Mouse (Mus musculus) liver, embryonic 11.5 days (tissue): ENCODE data around the gene Nrxn3. TPM values are rescaled to one million over a fixed set of nuclear protein-coding genes. Genes with fewer than 3 reads are reported as not detected.

Experiments
- ATAC-seq: fragments of 200-750 bp; cut with Nextera tagmentation; replicated peaks from 2 replicates; pipeline ENCODE4 v1.8.0; 2017; ENCODE audit warnings: moderate number of reproducible peaks, mild to moderate bottlenecking, moderate TSS enrichment, moderate library complexity; ENCODE audit not compliant: low FRiP score
- DNase-seq: peaks from one replicate; pipeline ENCODE4 v3.0.0-alpha.2; 2017; ENCODE audit warnings: low spot score
- H3K27ac ChIP-seq: fragments of 300-500 bp; sonication (generic); 2 replicates; pipeline ENCODE4 v1.5.1; 2014; ENCODE audit warnings: mild to moderate bottlenecking, low read depth, low read length, control low read depth
- H3K27me3 ChIP-seq: fragments of 300-500 bp; sonication (generic); replicated peaks from 2 replicates; pipeline ENCODE4 v1.6.1; 2014; ENCODE audit warnings: low read length, mixed read lengths; ENCODE audit not compliant: control insufficient read depth, insufficient read depth
- H3K36me3 ChIP-seq: fragments of 300-500 bp; sonication (generic); 2 replicates; pipeline ENCODE4 v1.6.1; 2014; ENCODE audit warnings: mild to moderate bottlenecking, low read length, moderate library complexity, mixed read lengths; ENCODE audit not compliant: control insufficient read depth, insufficient read depth
- H3K4me1 ChIP-seq: fragments of 300-500 bp; sonication (generic); replicated peaks from 2 replicates; pipeline ENCODE4 v1.6.1; 2014; ENCODE audit warnings: low read length, mixed read lengths; ENCODE audit not compliant: control insufficient read depth, insufficient read depth
- H3K4me2 ChIP-seq: fragments of 300-500 bp; sonication (generic); 2 replicates; pipeline ENCODE4 v1.6.1; 2014; ENCODE audit warnings: mild to moderate bottlenecking, control low read depth, moderate library complexity
- H3K4me3 ChIP-seq: fragments of 300-500 bp; sonication (generic); 2 replicates; pipeline ENCODE4 v1.5.1; 2014; ENCODE audit warnings: low read depth, low read length, control low read depth
- H3K9ac ChIP-seq: fragments of 300-500 bp; sonication (generic); 2 replicates; pipeline ENCODE4 v1.6.1; 2014; ENCODE audit warnings: low read depth, low read length, control low read depth
- H3K9me3 ChIP-seq: fragments of 300-500 bp; sonication (generic); 2 replicates; pipeline ENCODE4 v1.6.1; 2016; ENCODE audit warnings: low read length, inconsistent platforms, mixed read lengths; ENCODE audit not compliant: control insufficient read depth
- WGBS: fragments of 180-500 bp; shearing (Covaris S2); extraction: QIAGEN DNeasy Blood & Tissue Kit; methylation state at CpG from one replicate; pipeline ENCODE4 v1.1.7; 2014; 5-methylcytosine and 5-hydroxymethylcytosine counted together
- polyA plus RNA-seq: library from polyadenylated mRNA; unstranded; fragments of >200 nt; fragmentation: Nextera tagmentation; extraction: Ambion mirVana; gene quantifications from 2 replicates; pipeline ENCODE4 v1.2.1, GENCODE M21; 2014

Nrxn3 gene
- polyA plus RNA-seq, 1 experiment from 2014 or later = 3.3 TPM

DNA sequence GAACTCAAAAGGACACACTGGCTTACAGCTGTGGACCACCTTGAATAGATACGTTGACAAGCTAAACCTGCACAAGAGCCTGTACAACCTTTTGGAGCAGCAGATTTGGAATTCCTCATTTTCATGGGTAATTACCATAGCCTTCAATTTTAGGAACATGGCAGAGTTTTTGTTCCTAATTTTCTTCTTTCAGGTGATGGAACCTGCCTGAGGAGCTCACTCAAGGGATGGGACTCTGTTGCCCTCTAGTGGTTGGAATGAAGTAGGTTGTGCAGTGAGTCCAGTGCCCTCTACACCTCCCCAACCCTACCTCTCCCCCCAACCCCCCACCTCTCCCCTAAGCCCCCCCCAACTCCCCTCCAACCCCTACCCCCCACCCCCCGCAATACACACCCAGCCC is 411.7 kb downstream of the Nrxn3 start:
- H3K9me3 ChIP-seq = no peaks in the 10 kb centered on the region
- H3K27me3 ChIP-seq = no peaks in the 10 kb centered on the region
- H3K4me1 ChIP-seq = no peaks in the 10 kb centered on the region
- no peak for DNase-seq
- no peaks in the 10 kb centered on the region for H3K36me3 ChIP-seq
- H3K27ac ChIP-seq = no peak overlapping the region
- H3K4me2 ChIP-seq = no peak overlapping the region
- H3K4me3 ChIP-seq = no peak overlapping the region
- WGBS = 86% methylated on average over 2 of the region's 2 CpGs
- no peak overlapping the region for H3K9ac ChIP-seq
- peak; percentile 61 for ATAC-seq

DNA sequence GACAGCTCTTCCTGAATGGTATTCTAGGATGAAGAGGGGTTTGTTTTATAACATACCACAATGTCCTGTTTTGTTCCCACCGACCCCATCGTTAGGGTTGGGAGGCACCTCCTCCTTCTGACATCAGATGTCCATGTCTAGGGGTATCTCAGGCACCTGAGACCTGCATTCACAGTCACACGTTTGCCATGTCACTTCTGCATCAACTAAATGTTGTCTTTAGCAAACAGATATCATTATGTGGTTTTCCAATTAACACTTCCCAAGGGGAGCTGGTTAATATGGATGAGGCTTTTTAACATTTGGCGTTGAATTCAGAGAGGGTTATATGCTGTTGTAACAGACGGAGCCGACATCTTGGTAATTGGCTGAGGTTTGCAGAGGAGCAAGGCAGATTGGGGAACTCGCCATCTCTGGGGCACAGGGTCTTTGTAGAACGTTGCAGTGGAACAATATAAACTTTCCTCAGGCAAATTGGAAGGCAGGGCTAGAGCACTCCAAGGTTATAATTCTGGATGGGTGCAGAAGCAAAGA is 412.2 kb downstream of the Nrxn3 start:
- H3K9me3 ChIP-seq = no peaks in the 10 kb centered on the region
- no peak overlapping the region for H3K4me3 ChIP-seq
- H3K27me3 ChIP-seq = no peaks in the 10 kb centered on the region
- no peak overlapping the region for H3K9ac ChIP-seq
- DNase-seq (no peak), ATAC-seq (no peak)
- H3K4me2 ChIP-seq = no peak overlapping the region
- no peak overlapping the region for H3K27ac ChIP-seq
- no peaks in the 10 kb centered on the region for H3K4me1 ChIP-seq
- 70% methylated on average over 8 of the region's 8 CpGs for WGBS
- no peaks in the 10 kb centered on the region for H3K36me3 ChIP-seq

DNA sequence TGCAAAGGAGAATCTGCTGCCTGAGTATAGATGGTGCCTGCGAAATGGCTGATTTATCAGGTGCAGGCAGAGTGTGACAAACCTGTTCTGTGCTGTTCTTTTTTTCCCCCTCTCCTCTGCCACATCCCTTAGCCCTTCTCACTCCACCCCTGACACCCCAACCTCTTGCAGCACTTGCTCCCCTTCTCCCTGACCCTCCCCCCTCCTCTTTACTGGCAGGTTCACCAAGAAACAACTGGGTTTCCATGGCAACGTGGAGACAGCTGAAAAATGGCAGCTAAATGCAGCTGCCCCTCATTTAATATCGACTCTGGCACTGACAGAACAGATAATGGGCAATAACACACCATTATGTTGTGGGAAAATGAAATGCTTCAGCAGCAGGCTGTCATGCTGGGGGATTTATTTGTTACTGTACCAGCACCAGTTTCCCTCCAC is 426.3 kb downstream of the Nrxn3 start:
- Histone ChIP-seq H3K9me3 (no peaks in the 10 kb centered on the region), H3K4me1 (no peaks in the 10 kb centered on the region), H3K27me3 (no peaks in the 10 kb centered on the region), H3K4me2 (no peak overlapping the region), H3K27ac (no peak overlapping the region), H3K36me3 (no peaks in the 10 kb centered on the region), H3K4me3 (no peak overlapping the region), H3K9ac (no peak overlapping the region)
- ATAC-seq = no peak
- no peak for DNase-seq
- WGBS = 33% methylated on average over 3 of the region's 3 CpGs

DNA sequence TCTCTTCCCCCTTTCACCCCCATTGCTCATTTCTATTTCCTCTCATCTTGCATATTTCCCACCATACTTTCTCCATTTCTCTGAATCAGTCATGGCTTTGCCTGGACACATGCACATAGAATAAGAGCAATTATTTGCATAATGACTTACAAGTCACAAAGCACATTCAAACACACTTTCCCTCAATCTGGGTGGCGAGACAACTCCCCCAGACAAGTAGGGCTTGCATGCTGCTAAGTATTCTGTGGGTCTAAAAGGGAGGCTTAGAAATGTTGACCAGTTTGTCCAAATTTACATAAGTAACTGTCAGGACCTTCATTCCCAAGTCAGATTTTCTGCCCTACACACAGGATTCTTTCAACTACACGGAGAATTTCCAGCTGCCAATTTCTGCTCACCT is 426.8 kb downstream of the Nrxn3 start:
- no peaks in the 10 kb centered on the region for H3K36me3 ChIP-seq
- H3K27me3 ChIP-seq = no peaks in the 10 kb centered on the region
- no peak overlapping the region for H3K4me3 ChIP-seq
- 64% methylated on average over 2 of the region's 2 CpGs for WGBS
- H3K9me3 ChIP-seq = no peaks in the 10 kb centered on the region
- ATAC-seq (no peak), DNase-seq (no peak)
- H3K4me1 ChIP-seq = no peaks in the 10 kb centered on the region
- H3K9ac ChIP-seq = no peak overlapping the region
- no peak overlapping the region for H3K4me2 ChIP-seq
- no peak overlapping the region for H3K27ac ChIP-seq

DNA sequence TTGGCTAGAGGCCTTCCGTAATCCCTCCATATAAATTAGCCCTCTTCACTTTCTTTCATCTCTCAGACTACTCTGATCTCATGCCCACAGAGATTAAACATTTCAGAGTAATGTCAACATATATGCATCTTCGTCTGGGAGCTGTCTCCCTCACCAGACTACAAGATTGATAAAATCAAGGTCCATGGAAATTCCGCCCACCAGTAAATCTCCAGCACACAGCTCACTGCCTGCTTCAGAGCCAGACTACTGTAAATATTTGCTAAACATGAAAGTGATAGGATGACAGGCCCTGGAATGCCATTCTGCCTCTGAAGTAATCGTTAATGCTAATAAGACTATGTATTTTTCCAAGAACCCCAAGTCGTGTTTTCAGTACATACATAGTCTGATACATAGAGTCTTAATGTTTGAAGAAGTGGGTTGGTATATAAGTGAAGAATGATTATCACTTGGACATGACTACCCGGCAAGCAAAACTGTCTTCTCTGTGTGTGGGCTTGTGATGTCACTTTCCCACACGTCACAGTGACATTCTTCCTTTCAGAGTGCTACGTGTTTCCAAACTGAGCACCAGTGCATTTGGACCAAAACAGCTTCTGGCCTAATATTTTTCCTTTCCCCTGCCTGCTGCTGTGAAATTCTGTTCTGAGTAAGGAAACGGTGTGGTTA is 433.5 kb downstream of the Nrxn3 start:
- H3K27me3 ChIP-seq = no peaks in the 10 kb centered on the region
- ATAC-seq (no peak; the same call in 1 of the 2 replicates), DNase-seq (no peak)
- no peak overlapping the region for H3K27ac ChIP-seq
- no peak overlapping the region for H3K9ac ChIP-seq
- no peaks in the 10 kb centered on the region for H3K36me3 ChIP-seq
- 57% methylated on average over 9 of the region's 9 CpGs for WGBS
- no peaks in the 10 kb centered on the region for H3K9me3 ChIP-seq
- no peak overlapping the region for H3K4me3 ChIP-seq
- H3K4me1 ChIP-seq = no peaks in the 10 kb centered on the region
- no peak overlapping the region for H3K4me2 ChIP-seq

DNA sequence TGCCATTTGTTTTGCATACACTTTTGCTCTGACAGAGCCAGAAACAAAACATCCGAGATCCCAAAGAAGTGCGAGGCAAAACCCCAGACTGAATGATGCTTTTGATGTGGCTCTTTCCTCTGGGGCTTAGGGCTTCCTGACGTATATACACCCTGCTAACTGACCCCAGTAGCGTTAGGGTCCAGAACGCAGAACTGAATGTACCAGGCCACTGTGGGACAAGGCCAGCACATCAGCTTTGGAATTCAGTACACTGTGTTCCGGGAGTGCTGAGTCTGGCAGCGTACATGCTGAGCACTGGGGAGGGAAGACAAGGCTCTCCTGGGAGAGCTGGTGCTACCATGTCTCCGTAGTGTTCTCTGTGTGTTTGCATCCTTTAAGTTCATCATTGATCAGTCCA is 436.7 kb downstream of the Nrxn3 start:
- H3K4me1 ChIP-seq = no peaks in the 10 kb centered on the region
- DNase-seq (no peak), ATAC-seq (no peak)
- H3K9me3 ChIP-seq = no peaks in the 10 kb centered on the region
- no peak overlapping the region for H3K4me3 ChIP-seq
- H3K27me3 ChIP-seq = no peaks in the 10 kb centered on the region
- H3K27ac ChIP-seq = no peak overlapping the region
- 72% methylated on average over 8 of the region's 8 CpGs for WGBS
- H3K36me3 ChIP-seq = no peaks in the 10 kb centered on the region
- H3K9ac ChIP-seq = no peak overlapping the region
- H3K4me2 ChIP-seq = no peak overlapping the region

DNA sequence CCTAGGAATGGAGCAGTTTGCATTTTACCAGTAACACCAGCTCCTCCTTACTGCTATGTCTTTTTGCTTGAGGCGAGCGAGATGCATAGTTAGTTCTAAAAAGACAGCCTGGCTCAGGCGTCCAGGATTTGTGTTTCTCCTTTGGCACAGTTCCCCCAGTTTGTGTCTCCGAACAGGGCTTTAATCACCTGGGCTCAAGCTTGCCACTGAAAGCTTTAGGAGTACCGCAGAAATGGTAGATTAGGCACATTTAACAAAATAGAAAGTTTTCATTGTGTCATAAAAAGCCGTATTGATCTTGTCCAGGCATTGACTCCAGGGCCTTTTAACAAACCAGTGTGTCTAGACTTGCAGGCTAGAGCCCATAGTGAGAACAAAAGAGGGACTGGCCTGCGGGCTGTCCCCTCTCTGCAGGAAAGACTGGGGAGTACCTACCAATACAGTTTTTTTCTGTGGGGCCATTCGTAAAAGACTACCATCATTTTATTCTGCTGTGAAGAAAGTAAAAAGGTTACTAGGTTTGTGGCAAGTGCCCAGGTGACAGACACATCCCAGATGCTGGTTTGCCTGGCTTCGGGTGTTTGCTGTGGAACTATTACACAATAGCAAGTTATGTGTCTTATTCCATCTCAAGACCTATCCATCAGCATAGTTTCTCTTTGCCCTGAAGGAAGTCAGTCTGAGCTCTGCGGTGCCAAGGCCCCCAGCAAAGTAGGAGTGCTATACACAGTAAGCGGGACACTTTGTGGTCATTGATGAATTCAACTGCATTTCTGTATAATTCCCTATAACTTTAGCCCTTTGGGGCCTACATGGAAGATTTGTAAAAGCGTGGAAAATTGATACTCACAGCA is 451.9 kb downstream of the Nrxn3 start:
- Histone ChIP-seq H3K9ac (no peak overlapping the region), H3K9me3 (no peaks in the 10 kb centered on the region), H3K4me1 (no peaks in the 10 kb centered on the region), H3K4me2 (no peak overlapping the region), H3K36me3 (no peaks in the 10 kb centered on the region), H3K4me3 (no peak overlapping the region), H3K27me3 (no peaks in the 10 kb centered on the region), H3K27ac (no peak overlapping the region)
- 74% methylated on average over 12 of the region's 12 CpGs for WGBS
- no peak for ATAC-seq
- DNase-seq = no peak

DNA sequence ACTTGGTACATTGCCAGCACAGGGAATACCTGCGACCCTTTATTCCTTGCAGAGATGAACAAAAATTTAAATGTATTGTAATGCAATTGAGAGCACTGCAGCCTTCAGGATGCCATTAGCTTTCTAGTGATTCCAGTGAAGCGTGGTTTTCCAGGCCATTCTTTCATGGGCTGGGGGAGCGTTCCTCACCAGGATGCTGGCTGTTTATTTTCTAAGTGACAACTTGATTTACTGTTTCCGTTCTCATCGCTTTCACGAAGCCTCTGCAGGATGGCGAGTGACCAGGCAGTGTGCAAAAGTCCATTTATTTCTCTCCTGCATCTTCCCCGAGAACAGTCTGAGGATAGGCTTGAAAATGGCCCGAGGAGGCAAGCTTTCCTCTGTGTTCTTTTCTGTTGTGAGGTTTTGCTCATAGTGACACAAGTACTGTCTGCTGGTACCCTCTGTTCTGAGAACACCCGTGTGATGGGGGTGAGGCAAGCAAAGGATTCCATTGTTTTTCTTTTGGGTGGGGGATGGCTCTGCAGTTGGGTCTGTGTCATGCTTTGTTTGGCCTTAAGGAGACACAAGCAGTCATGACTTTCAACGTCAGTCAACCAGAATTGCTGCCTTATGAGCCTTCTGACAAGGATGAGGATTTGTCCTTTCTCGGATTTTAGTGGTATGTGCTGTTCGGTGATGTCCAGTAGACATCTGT is 457.4 kb downstream of the Nrxn3 start:
- Histone ChIP-seq H3K9me3 (no peaks in the 10 kb centered on the region), H3K4me2 (no peak overlapping the region), H3K36me3 (no peaks in the 10 kb centered on the region), H3K27me3 (no peaks in the 10 kb centered on the region), H3K4me3 (no peak overlapping the region), H3K4me1 (no peaks in the 10 kb centered on the region), H3K9ac (no peak overlapping the region), H3K27ac (no peak overlapping the region)
- ATAC-seq (no peak), DNase-seq (no peak)
- 61% methylated on average over 13 of the region's 13 CpGs for WGBS
